Mouse (Mus musculus): ENCODE data around the gene Dst. TPM values are rescaled to one million over a fixed set of nuclear protein-coding genes. Genes with fewer than 3 reads are reported as not detected.

The Dst gene
- polyA plus RNA-seq, 1 experiment from 2014 or later = 5.9 TPM

DNA sequence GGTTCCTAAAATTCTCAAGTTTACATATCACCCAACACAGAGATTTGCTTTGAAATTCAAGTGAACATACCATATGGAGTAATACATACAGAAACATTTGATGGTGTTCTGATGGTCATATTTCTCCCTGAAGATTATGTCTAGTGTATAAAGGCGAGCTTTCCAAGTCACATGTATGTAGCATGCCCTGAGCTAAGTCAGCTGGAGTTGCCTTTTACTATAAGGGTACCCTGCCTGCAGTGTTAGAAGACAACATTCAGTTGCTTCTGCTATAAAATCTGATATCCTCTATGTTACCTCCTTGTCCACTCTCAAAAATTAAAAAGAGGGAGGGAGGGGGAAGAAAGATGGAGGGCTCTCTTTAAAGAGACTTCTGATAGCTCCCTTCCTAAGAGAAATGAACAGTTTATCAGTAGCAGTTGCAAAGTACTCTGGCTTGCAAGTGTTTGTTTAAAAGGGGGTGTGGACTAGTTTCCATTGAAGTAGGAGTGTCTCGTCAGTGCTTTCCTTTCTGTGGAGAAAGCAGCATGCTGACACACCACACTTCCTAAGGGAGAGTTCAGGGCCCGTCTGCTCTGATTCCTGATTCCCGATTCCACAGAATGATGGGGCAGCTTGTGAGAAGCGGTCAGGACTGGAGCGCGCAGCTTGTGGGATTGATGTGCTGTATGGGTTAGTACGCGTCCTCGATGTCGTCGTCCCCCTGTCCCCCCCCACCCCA, 168.8 kb downstream of the Dst start:
- peak; percentile 37; the same call in 1 of the 2 replicates for ATAC-seq (ENCODE audit: insufficient read depth)
- Histone ChIP-seq H3K4me3 (replicated peaks) (peak overlapping the region; percentile 26; the same call in 1 of the 2 replicates), H3K27ac (replicated peaks) (no peak overlapping the region), H3K4me1 (replicated peaks) (0 out of 2 replicates have a peak, but pooled peaks cover 3% of the 10 kb centered on the region), H3K9ac (no peak overlapping the region), H3K4me2 (peak overlapping the region; percentile 25; the same call in 1 of the 2 replicates), H3K27me3 (no peaks in the 10 kb centered on the region), H3K9me3 (replicated peaks) (no peaks in the 10 kb centered on the region), H3K36me3 (replicated peaks) (no peaks in the 10 kb centered on the region)
- 13% methylated on average over 12 of the region's 12 CpGs for WGBS (ENCODE audit: insufficient replicate concordance)

DNA sequence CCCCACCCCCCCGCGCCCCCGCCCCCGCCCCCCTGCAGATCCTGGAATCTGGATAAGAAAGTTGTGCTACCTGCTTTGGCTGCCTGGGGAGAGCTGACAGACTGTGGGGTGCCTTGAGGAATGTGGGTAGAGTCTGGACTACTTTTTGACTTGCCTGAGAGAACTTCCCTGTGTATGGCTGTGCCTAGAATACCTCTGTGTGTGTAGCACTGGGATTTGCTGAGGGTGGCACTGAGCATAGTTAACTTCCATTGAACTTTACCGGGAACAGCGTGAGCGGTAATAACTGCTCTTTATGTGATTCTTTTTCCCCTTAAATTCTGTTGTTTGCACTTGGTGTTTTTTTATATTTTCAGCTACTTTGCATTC, 169.4 kb downstream of the Dst start:
- H3K27me3 ChIP-seq = no peaks in the 10 kb centered on the region
- H3K9ac ChIP-seq = no peak overlapping the region
- no peak overlapping the region for H3K27ac ChIP-seq (replicated peaks)
- peak overlapping the region; percentile 25; the same call in 1 of the 2 replicates for H3K4me2 ChIP-seq
- peak overlapping the region; percentile 26; the same call in 1 of the 2 replicates for H3K4me3 ChIP-seq (replicated peaks)
- no peak for ATAC-seq (ENCODE audit: insufficient read depth)
- 0 out of 2 replicates have a peak, but pooled peaks cover 3% of the 10 kb centered on the region for H3K4me1 ChIP-seq (replicated peaks)
- WGBS (ENCODE audit: insufficient replicate concordance) = 22% methylated on average over 7 of the region's 7 CpGs
- no peaks in the 10 kb centered on the region for H3K36me3 ChIP-seq (replicated peaks)
- no peaks in the 10 kb centered on the region for H3K9me3 ChIP-seq (replicated peaks)

DNA sequence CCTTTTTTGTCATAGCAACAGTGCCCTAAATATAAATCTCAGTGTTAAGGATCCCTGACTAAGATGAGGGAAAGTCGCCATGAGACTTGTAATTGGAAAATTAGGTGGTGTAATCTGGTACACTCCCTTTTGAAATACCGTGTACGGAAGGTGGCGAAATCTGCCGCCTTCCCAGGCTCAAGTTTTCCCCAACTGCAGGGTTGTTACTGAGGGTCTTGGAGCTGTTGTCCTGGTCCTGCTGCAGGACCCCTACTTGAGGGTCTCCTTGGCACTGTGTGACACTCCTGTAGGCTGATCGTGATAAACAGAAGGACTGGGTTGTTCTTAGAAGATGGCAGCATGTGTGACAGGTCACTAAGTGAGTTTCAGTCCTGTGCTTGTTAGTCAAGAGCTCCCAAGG, 169.9 kb downstream of the Dst start:
- ATAC-seq (ENCODE audit: insufficient read depth) = no peak
- H3K27me3 ChIP-seq = no peaks in the 10 kb centered on the region
- H3K27ac ChIP-seq (replicated peaks) = no peak overlapping the region
- WGBS (ENCODE audit: insufficient replicate concordance) = 68% methylated on average over 6 of the region's 6 CpGs
- H3K9me3 ChIP-seq (replicated peaks) = no peaks in the 10 kb centered on the region
- no peak overlapping the region for H3K9ac ChIP-seq
- H3K36me3 ChIP-seq (replicated peaks) = no peaks in the 10 kb centered on the region
- H3K4me1 ChIP-seq (replicated peaks) = 0 out of 2 replicates have a peak, but pooled peaks cover 3% of the 10 kb centered on the region
- no peak overlapping the region for H3K4me2 ChIP-seq
- no peak overlapping the region for H3K4me3 ChIP-seq (replicated peaks)

DNA sequence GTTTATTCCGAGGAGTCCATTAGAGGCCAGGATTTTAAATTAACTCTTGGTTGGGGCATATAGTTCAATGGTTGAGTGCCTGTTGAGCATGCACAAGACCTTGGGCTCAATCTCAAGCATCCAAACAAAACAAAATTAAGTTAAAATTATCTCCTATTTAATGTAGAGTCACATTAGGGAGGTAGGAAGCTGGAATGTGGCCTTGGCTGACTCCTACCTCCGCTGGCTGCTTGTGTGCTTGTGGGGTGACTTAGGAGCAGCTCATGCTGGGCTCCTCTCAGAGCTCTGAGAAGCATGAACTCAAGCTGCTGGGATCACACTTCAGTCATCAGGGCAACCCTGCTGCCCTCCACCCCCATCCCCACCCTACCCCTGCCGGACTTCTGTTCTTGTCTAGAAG, 181.0 kb downstream of the Dst start:
- Histone ChIP-seq H3K4me3 (replicated peaks) (no peak overlapping the region), H3K4me2 (no peak overlapping the region), H3K27ac (replicated peaks) (no peak overlapping the region), H3K9me3 (replicated peaks) (no peaks in the 10 kb centered on the region), H3K9ac (no peak overlapping the region), H3K36me3 (replicated peaks) (no peaks in the 10 kb centered on the region), H3K27me3 (no peaks in the 10 kb centered on the region), H3K4me1 (replicated peaks) (no peaks in the 10 kb centered on the region)
- 74% methylated on average over 3 of the region's 3 CpGs for WGBS (ENCODE audit: insufficient replicate concordance)
- ATAC-seq (ENCODE audit: insufficient read depth) = no peak

DNA sequence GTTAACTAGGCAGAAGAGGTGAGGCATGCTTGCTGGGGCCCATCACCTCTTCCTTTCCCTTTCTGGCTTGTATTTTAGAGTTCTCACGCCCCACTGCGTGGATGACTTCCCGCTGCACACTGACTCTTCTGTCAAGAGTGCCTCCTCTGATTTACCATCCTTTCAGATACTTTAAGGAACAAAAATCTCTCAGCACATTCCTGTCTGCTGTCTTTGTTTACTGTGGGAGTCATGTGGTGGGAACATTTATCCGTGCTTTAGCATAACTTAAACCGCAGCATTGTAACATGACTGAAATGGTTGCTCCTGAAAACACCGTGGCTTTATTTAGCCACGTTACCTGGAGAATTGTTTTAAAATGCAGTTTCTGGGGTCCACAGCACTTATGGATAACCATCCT, 182.7 kb downstream of the Dst start:
- Histone ChIP-seq H3K36me3 (replicated peaks) (no peaks in the 10 kb centered on the region), H3K9me3 (replicated peaks) (no peaks in the 10 kb centered on the region), H3K27ac (replicated peaks) (no peak overlapping the region), H3K9ac (no peak overlapping the region), H3K4me2 (no peak overlapping the region), H3K4me3 (replicated peaks) (no peak overlapping the region), H3K27me3 (no peaks in the 10 kb centered on the region), H3K4me1 (replicated peaks) (no peaks in the 10 kb centered on the region)
- WGBS (ENCODE audit: insufficient replicate concordance) = 67% methylated on average over 7 of the region's 7 CpGs
- no peak for ATAC-seq (ENCODE audit: insufficient read depth)

DNA sequence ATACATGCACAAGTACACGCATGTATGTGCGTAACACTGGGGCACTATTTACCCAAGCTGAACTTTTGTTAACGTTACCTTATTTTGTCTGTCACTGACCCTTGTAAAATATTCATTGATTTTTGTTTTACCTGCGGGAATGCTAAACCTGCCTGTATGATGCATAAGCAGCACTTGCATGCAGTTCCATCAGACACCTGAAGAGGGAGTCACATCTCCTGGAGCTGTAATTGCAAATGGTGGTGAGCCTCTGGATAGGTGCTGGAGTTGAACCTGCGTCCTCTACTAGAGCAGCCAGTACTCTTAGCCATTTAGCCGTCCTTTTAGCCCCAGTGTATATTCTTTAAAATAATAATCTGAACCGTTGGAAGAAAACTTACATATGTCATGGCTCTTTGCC, 185.6 kb downstream of the Dst start:
- H3K4me3 ChIP-seq (replicated peaks) = no peak overlapping the region
- no peaks in the 10 kb centered on the region for H3K27me3 ChIP-seq
- H3K36me3 ChIP-seq (replicated peaks) = no peaks in the 10 kb centered on the region
- no peak for ATAC-seq (ENCODE audit: insufficient read depth)
- no peaks in the 10 kb centered on the region for H3K4me1 ChIP-seq (replicated peaks)
- WGBS (ENCODE audit: insufficient replicate concordance) = 71% methylated on average over 7 of the region's 7 CpGs
- no peak overlapping the region for H3K4me2 ChIP-seq
- no peak overlapping the region for H3K27ac ChIP-seq (replicated peaks)
- H3K9ac ChIP-seq = no peak overlapping the region
- H3K9me3 ChIP-seq (replicated peaks) = no peaks in the 10 kb centered on the region

DNA sequence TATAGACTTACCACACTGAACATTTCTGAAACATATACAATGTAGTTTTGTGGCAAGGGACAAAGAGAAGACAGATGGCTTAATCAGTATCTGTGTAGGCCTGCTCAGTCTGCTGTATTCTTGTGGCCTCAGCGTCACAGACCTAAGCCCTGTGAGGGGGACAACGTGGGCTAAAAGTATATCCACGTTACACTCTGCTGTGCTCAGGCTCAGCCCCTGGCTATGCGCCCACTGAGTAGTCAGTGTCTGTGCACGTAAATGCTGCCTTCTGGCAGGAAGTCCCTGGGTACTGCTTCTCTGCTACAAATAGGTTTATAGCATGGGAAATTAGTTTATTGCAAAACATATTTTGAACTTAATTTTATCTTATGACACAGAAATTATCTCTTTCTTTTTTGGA, 186.3 kb downstream of the Dst start:
- H3K36me3 ChIP-seq (replicated peaks) = no peaks in the 10 kb centered on the region
- H3K9me3 ChIP-seq (replicated peaks) = no peaks in the 10 kb centered on the region
- no peak overlapping the region for H3K4me3 ChIP-seq (replicated peaks)
- H3K27me3 ChIP-seq = no peaks in the 10 kb centered on the region
- no peak for ATAC-seq (ENCODE audit: insufficient read depth)
- H3K9ac ChIP-seq = no peak overlapping the region
- H3K27ac ChIP-seq (replicated peaks) = no peak overlapping the region
- H3K4me1 ChIP-seq (replicated peaks) = no peaks in the 10 kb centered on the region
- no peak overlapping the region for H3K4me2 ChIP-seq
- 54% methylated on average over 5 of the region's 5 CpGs for WGBS (ENCODE audit: insufficient replicate concordance)

DNA sequence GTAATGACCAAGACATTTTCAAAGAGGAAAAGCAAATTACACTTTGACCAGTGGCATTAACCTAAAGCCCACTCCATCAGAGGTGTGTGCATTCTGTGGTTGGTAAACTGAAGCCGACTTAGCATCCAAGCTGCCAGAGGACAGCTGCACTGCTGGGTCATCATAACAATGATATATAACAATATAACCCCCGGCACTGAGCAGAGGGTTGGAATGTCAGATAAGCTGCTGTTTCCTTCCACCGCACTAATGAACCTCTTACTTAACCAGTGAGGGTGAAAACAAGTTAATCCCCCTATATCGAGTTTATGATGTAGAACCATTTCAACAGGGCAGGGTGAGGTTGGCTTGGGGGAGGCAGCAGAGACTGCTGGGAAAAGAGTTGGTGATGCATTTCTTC, 187.1 kb downstream of the Dst start:
- no peak overlapping the region for H3K4me2 ChIP-seq
- no peak overlapping the region for H3K27ac ChIP-seq (replicated peaks)
- no peak overlapping the region for H3K9ac ChIP-seq
- 34% methylated on average over 4 of the region's 4 CpGs for WGBS (ENCODE audit: insufficient replicate concordance)
- no peaks in the 10 kb centered on the region for H3K36me3 ChIP-seq (replicated peaks)
- H3K27me3 ChIP-seq = no peaks in the 10 kb centered on the region
- ATAC-seq (ENCODE audit: insufficient read depth) = no peak
- H3K9me3 ChIP-seq (replicated peaks) = no peaks in the 10 kb centered on the region
- H3K4me3 ChIP-seq (replicated peaks) = no peak overlapping the region
- no peaks in the 10 kb centered on the region for H3K4me1 ChIP-seq (replicated peaks)

DNA sequence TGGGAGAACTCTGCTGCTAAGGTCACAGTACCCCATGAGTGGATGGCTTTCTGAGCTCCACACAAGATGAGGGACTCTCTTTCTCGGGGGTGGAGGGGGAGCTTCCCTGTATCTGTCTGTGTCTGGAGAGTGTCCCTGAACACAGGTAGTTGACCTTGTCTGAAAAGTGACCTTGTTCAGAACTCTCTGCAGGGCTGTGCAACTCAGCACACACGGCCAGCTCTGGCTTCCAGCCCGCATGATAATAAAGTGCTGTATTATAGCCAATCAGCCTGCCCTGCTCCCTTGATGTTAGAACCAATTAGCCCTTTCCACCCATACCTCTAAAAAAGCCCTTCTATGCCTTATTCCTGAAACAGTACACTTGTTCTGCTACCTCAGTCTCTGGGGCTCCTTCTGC, 188.9 kb downstream of the Dst start:
- H3K4me2 ChIP-seq = no peak overlapping the region
- no peak overlapping the region for H3K27ac ChIP-seq (replicated peaks)
- no peak for ATAC-seq (ENCODE audit: insufficient read depth)
- H3K4me3 ChIP-seq (replicated peaks) = no peak overlapping the region
- H3K9me3 ChIP-seq (replicated peaks) = no peaks in the 10 kb centered on the region
- H3K27me3 ChIP-seq = no peaks in the 10 kb centered on the region
- H3K9ac ChIP-seq = no peak overlapping the region
- WGBS (ENCODE audit: insufficient replicate concordance) = 37% methylated on average over 3 of the region's 3 CpGs
- H3K36me3 ChIP-seq (replicated peaks) = no peaks in the 10 kb centered on the region
- no peaks in the 10 kb centered on the region for H3K4me1 ChIP-seq (replicated peaks)

DNA sequence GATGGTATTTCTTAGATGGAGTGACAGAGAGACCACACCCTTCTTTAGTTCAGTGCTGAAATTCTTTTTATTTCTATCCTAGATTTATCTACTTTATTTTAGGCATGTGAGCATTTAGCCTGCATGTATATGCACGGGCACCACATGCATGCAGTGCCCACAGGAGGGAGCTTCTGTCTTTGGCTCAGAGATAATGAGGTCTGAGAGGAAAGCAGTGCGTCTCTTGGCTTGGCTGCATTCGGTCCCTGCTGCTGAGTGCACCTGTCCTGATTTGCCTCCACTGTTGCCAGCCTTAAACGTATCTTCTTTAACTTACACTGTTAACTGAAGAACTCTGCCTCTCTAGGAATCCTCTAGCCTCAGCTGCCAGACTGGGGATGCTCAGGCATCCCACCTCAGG, 189.6 kb downstream of the Dst start:
- Histone ChIP-seq H3K4me1 (replicated peaks) (no peaks in the 10 kb centered on the region), H3K9me3 (replicated peaks) (no peaks in the 10 kb centered on the region), H3K9ac (no peak overlapping the region), H3K4me2 (no peak overlapping the region), H3K27ac (replicated peaks) (no peak overlapping the region), H3K36me3 (replicated peaks) (no peaks in the 10 kb centered on the region), H3K27me3 (no peaks in the 10 kb centered on the region), H3K4me3 (replicated peaks) (no peak overlapping the region)
- ATAC-seq (ENCODE audit: insufficient read depth) = no peak
- 51% methylated on average over 4 of the region's 4 CpGs for WGBS (ENCODE audit: insufficient replicate concordance)

DNA sequence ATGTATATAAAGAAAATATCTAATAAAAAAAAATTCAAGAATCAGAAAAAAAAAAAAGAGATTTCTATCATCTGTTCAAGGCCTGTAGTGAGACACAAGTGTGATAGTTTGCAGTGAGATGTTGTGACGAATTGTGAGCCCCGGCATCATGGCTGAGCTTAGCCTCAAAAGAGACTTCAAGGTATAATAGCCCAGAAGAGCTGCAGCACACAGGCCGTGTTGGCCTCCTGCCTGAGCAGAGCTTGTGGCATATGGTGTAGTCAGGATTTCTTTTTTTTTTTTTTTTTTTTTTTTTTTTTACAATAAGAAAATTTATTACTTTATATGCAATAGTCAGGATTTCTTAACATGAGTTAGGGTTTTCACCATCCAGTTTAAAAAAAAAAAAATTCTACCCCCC, 191.4 kb downstream of the Dst start:
- no peak overlapping the region for H3K9ac ChIP-seq
- no peak for ATAC-seq (ENCODE audit: insufficient read depth)
- no peak overlapping the region for H3K4me2 ChIP-seq
- no peaks in the 10 kb centered on the region for H3K36me3 ChIP-seq (replicated peaks)
- H3K4me1 ChIP-seq (replicated peaks) = no peaks in the 10 kb centered on the region
- H3K27ac ChIP-seq (replicated peaks) = no peak overlapping the region
- H3K27me3 ChIP-seq = no peaks in the 10 kb centered on the region
- H3K4me3 ChIP-seq (replicated peaks) = no peak overlapping the region
- WGBS (ENCODE audit: insufficient replicate concordance) = 65% methylated on average over 3 of the region's 3 CpGs
- H3K9me3 ChIP-seq (replicated peaks) = no peaks in the 10 kb centered on the region

DNA sequence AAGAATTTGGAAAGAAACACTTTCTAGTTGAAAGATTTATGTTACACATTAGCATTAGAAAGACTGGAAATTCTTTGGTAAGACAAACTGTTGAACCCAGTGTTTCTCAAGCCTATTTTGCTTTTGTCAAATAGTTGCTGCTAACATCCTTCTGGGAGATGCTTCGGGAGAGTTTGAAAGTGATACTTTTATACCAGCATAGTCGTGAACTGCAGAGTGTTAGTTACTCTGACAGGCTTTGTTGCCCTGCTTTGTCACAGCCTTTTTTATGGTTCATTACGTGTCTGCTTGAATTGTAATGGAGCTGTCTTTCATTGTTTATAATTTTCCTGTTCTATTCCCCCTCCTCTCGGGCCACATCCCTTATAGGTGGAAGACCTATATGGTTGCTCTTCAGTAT, 192.4 kb downstream of the Dst start:
- H3K9me3 ChIP-seq (replicated peaks) = no peaks in the 10 kb centered on the region
- H3K4me1 ChIP-seq (replicated peaks) = 0 out of 2 replicates have a peak, but pooled peaks cover 3% of the 10 kb centered on the region
- no peaks in the 10 kb centered on the region for H3K36me3 ChIP-seq (replicated peaks)
- 52% methylated on average over 4 of the region's 4 CpGs for WGBS (ENCODE audit: insufficient replicate concordance)
- H3K4me3 ChIP-seq (replicated peaks) = no peak overlapping the region
- no peak for ATAC-seq (ENCODE audit: insufficient read depth)
- no peaks in the 10 kb centered on the region for H3K27me3 ChIP-seq
- H3K27ac ChIP-seq (replicated peaks) = no peak overlapping the region
- H3K9ac ChIP-seq = no peak overlapping the region
- no peak overlapping the region for H3K4me2 ChIP-seq

All from liver, embryonic 15.5 days (tissue).